Mouse (Mus musculus) forebrain, embryonic 13.5 days (tissue): ENCODE measurements at regions not wholly inside any gene's neighbourhood (a gene's known extent, or its start where the extent isn't known, plus 50 kb on each side); places are given as distances from the start of the nearest gene placed in this dataset.

Experiments
- ATAC-seq: fragments of 200-750 bp; cut with Nextera tagmentation; 2 replicates; pipeline ENCODE4 v1.8.0; 2017
- H3K27ac ChIP-seq: fragments of 300-500 bp; sonication (generic); 2 replicates; pipeline ENCODE4 v1.5.1; 2015; ENCODE audit warnings: inconsistent platforms, mild to moderate bottlenecking, moderate library complexity
- H3K27me3 ChIP-seq: fragments of 300-500 bp; sonication (generic); 2 replicates; pipeline ENCODE4 v1.6.1; 2015; ENCODE audit warnings: mild to moderate bottlenecking, inconsistent platforms
- H3K36me3 ChIP-seq: fragments of 300-500 bp; sonication (generic); 2 replicates; pipeline ENCODE4 v1.6.1; 2015; ENCODE audit warnings: mild to moderate bottlenecking, inconsistent platforms; ENCODE audit not compliant: poor library complexity, severe bottlenecking
- H3K4me1 ChIP-seq: fragments of 300-500 bp; sonication (generic); 2 replicates; pipeline ENCODE4 v1.6.1; 2015; ENCODE audit warnings: inconsistent platforms
- H3K4me2 ChIP-seq: fragments of 300-500 bp; sonication (generic); 2 replicates; pipeline ENCODE4 v1.6.1; 2015; ENCODE audit warnings: inconsistent platforms, mild to moderate bottlenecking, moderate library complexity
- H3K4me3 ChIP-seq: fragments of 300-500 bp; sonication (generic); 2 replicates; pipeline ENCODE4 v1.5.1; 2015; ENCODE audit warnings: mild to moderate bottlenecking, inconsistent platforms
- H3K9ac ChIP-seq: fragments of 300-500 bp; sonication (generic); 2 replicates; pipeline ENCODE4 v1.6.1; 2015; ENCODE audit warnings: mild to moderate bottlenecking, inconsistent platforms
- H3K9me3 ChIP-seq: fragments of 300-500 bp; sonication (generic); replicated peaks from 2 replicates; pipeline ENCODE4 v1.6.1; 2016; ENCODE audit warnings: inconsistent platforms
- WGBS: fragments of 180-500 bp; shearing (Covaris S2); methylation state at CpG from one replicate; pipeline ENCODE4 v1.1.7; 2015; 5-methylcytosine and 5-hydroxymethylcytosine counted together

GRCm38 (mm10) chr1:148392673-148393072, 1568.4 kb downstream of the Pla2g4a start:
- no peak overlapping the region for H3K9ac ChIP-seq
- H3K4me3 ChIP-seq: no peak overlapping the region
- no peaks in the 10 kb centered on the region for H3K9me3 ChIP-seq
- H3K27me3 ChIP-seq: no peaks in the 10 kb centered on the region
- no peak overlapping the region for H3K4me2 ChIP-seq
- no peaks in the 10 kb centered on the region for H3K36me3 ChIP-seq
- ATAC-seq: peak; percentile 63; the same call in 1 of the 2 replicates
- H3K27ac ChIP-seq: no peak overlapping the region
- no peaks in the 10 kb centered on the region for H3K4me1 ChIP-seq
- WGBS: 33% methylated on average over 3 of the region's 3 CpGs
